Mouse (Mus musculus): Measurements from ENCODE around the gene Med9.

GRCm38 (mm10) chr11:59911523-59911922 lies 36.5 kb upstream of the Med9 start:
- TF ChIP-seq POU5F1 (IDR thresholded peaks at IDR 0.05; ENCODE audit: borderline replicate concordance, low read length) (no peak), CTCF (conservative IDR thresholded peaks at IDR 0.05; ENCODE audit: low read length) (no peak)

Data from E14TG2a.4 (cell line).